Mouse (Mus musculus) myocyte (in vitro differentiated cells): Measurements from ENCODE around the gene Fto.

Experiments used
- CEBPB ChIP-seq: IDR thresholded peaks from 2 replicates; pipeline ENCODE4 v1.6.1; 2011; ENCODE audit warnings: mild to moderate bottlenecking, moderate library complexity; ENCODE audit not compliant: poor library complexity, insufficient read depth, severe bottlenecking
- MAX ChIP-seq: IDR thresholded peaks from one replicate; pipeline ENCODE4 v1.6.1; 2011; ENCODE audit warnings: low read depth, mild to moderate bottlenecking, control low read depth
- POLR2A ChIP-seq: IDR thresholded peaks from one replicate; pipeline ENCODE4 v1.6.1; 2011; ENCODE audit warnings: low read depth, mild to moderate bottlenecking, control low read depth, moderate library complexity; ENCODE audit not compliant: insufficient read length
- POLR2AphosphoS2 ChIP-seq: IDR thresholded peaks from one replicate; pipeline ENCODE4 v1.6.1; 2011; ENCODE audit warnings: low read depth, control low read depth; ENCODE audit not compliant: insufficient read length
- USF1 ChIP-seq: IDR thresholded peaks from one replicate; pipeline ENCODE4 v1.6.1; 2011; ENCODE audit warnings: low read depth, mild to moderate bottlenecking, control low read depth, moderate library complexity

DNA sequence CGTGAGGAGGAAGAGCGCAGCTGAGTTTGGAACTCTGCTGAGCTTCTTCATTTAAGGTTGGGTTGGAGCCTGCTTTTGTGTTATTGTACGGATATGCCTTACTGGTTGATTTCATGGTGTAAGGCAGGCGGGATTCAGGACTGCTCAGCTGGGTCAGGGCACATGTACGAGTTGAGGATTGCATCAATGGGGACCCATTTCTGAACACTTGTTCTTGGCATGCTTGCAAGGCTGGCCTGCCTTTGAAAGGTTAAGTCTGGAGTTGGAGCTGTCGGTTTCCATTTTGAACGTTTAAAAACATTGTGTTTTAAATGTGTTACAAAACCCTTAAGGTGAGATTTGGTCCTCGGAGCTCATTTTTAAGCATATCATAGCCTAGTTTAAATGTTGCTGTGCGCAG lies 15.7 kb downstream of the Fto start:
- TF ChIP-seq MAX (no peak), CEBPB (no peak), POLR2A (no peak), POLR2AphosphoS2 (no peak), USF1 (no peak)
